Mouse (Mus musculus): Measurements from ENCODE around the gene Gm33815. TPM values are rescaled to one million over a fixed set of nuclear protein-coding genes. Genes with fewer than 3 reads are reported as not detected.
"Not testable (repeated sequence)": the region's sequence is repeated elsewhere in the genome, so short reads cannot be mapped to it uniquely, and the experiment has no call there.

The Gm33815 gene
- polyA plus RNA-seq (2014; fragmentation: Nextera tagmentation; extraction: Ambion mirVana): not detected in 2 replicates

DNA sequence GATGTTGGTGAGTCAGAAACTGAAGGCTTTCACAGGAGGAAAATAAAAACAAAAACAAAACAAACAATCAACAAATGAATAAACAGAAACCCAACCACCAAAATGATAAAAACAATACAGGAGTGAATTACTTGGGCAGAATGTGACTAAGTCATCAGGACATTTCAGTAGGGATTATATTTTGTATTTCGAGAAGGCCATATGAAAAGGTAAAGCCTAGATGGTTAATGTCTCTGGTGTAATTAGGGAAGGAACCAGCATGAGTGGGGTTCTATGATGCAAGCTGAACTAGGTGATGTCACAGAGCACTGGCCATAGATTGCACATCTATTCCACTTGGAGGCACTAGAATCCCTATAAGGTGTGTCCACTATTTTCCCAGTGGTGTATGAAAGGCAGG, at the start of gene Gm33815:
TSS of gene Gm33815 (plus strand) at position 301 of the 400 bp plus-strand sequence.
- no CpG with 5 or more reads among the region's 1 CpGs for WGBS (ENCODE audit: insufficient replicate concordance)
- not testable (repeated sequence) for H3K36me3 ChIP-seq (ENCODE audit: control insufficient read depth, insufficient read depth, low read length); H3K4me2 ChIP-seq; ATAC-seq (replicated peaks; ENCODE audit: insufficient number of reproducible peaks, low FRiP score, low TSS enrichment); H3K4me1 ChIP-seq (ENCODE audit: control insufficient read depth, insufficient read depth, low read length); H3K27me3 ChIP-seq (ENCODE audit: control insufficient read depth, insufficient read depth, low read length); H3K9ac ChIP-seq (ENCODE audit: low read depth, low read length); H3K27ac ChIP-seq (ENCODE audit: low read depth, low read length); H3K9me3 ChIP-seq (replicated peaks; ENCODE audit: control insufficient read depth, low read length); H3K4me3 ChIP-seq (ENCODE audit: low read depth, low read length)
